Mouse (Mus musculus): Measurements from ENCODE around the gene Unc45a. TPM values are rescaled to one million over a fixed set of nuclear protein-coding genes. Genes with fewer than 3 reads are reported as not detected.

The Unc45a gene
- total RNA-seq, 2 experiments from 2014 or later = 63.0 to 63.3 TPM

DNA sequence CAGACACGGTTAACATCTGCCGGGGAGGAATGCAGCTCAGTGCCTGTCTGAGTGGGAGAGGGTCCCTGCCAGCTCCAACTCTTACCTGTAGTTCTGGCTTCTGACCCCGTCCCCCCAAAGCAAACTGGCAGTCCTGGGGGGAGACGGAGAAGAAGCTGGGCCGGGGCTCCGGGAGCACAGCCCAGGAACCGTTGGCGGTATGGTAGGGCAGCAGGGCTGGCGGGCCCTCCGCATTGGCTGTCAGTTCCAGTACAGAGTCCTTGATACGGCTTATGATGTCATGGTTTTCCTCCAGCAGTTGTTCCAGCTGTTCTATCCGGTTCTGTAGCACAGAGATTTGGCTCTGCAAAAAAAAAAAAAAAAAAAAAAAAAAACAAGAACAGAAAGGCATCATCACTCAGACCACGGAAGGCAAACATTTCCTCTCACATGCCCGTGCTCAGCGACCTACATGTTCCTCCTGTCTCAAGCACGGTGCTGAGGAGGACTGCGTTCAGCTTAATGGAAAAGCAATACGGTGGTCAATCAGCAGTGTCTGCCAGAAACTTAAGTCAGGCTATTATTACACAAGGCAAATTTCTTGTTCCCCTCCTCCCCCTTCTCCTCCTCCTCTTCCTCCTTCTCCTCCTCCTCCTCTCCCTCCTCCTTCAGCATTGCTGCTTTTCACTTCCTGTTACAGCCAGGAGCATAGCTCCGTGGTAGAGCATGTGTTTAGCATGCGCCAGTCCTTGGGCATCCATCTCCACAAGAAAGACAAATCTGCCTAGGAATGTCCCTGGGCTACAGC is 28.0 kb upstream of the Unc45a start:
- DNase-seq = no peak
- intact Hi-C loops (cut with DNase I) = no loop called here

DNA sequence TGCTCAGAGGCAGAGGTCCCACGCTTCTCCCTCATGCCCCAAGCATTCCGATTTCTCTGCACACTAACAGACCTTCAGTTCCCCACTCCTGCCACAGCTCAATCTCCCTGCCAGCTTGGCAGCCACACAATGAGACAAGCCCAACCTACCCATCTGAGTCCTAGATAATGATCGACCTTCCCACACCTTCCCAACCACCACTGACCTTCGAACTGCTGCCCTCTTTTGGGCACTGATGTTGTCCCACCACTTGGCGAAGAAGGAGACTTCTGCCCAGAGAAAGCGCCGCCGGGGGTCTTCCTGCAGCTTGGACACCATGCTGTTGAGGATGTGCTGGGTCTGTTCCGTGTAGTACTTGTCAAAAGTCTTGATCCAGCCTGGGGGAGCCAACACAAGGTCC is 27.2 kb upstream of the Unc45a start:
- no peak for DNase-seq
- intact Hi-C loops (cut with DNase I) = no loop called here

DNA sequence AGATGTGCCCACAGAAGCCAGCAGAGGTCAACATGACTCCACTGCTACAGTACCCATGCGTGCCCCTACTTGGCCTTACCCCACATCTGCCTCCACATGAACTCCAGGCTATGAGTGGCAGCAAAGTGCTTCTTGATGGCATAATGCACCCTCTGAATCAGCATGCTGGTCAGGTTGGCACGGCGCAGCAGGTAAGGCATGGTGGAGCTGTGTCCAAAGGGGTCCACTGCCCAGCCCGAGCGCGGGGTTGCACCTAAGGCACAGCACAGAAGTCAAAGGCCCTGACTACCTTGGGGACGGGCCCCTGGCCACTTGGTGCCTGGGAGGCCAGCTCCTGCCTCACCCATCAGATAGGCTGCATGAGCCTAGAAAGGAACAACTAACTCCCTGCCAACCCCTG is 26.4 kb upstream of the Unc45a start:
- intact Hi-C loops (cut with DNase I) = no loop called here
- no peak for DNase-seq

DNA sequence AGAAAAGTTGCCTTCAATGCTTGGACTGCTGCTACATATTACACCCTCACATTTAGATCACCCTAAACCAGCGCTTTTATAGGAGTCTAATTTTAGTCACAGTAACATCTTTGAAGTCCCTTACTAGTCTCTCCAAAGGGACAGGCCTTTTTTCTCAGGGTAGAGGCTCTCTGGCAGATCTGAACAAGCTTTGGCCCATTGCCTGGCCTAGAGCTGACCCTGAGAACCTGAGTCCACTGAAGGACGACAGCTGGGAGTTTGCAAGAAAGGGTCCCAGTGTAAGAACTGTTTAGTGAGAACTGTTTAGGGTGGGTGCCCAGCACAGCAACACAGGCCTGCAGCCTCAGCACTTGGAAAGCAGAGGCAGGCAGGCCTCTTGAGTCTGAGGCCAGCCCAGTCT is 25.0 kb upstream of the Unc45a start:
- no peak for DNase-seq
- intact Hi-C loops (cut with DNase I) = no loop called here

DNA sequence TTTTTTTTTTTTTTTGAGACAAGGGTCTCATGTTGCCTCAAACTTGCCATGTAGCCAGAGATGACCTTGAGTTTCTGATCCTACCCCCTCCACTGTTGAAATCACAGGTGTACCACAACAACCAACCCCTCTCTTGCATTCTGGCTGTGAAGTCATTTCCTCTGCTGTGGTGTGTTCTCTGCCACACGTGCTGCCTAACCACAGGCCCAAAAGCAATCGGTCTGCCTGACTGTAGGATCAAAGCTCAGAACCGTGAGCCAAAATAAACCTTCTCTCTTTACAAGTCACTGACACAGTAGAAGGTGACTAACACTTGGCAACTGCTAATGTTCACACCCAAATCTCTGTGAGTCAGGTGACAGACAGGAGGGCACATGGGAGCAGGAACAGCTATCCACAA is 19.6 kb upstream of the Unc45a start:
- DNase-seq = no peak
- intact Hi-C loops (cut with DNase I) = no loop called here

DNA sequence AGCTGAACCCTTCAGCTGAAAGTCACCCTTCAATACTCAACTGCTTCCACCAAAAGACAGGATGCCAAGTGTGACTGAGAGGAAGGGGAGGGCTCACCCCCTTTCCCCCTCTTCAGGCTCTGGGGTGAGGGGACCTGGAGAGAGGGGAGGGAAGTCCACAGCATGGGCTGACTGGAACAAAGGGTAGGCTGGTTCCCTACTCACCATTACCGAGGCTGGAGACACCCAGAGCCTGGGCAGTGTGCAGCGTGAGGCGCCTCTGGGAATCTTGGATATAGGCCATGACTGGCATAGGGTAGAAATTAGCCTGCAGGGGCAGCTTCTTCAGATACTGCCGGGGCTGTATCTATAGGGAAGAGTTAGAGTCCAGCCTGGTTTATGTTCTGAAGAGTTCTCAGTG is 17.2 kb upstream of the Unc45a start:
- DNase-seq = no peak
- intact Hi-C loops (cut with DNase I) = no loop called here

DNA sequence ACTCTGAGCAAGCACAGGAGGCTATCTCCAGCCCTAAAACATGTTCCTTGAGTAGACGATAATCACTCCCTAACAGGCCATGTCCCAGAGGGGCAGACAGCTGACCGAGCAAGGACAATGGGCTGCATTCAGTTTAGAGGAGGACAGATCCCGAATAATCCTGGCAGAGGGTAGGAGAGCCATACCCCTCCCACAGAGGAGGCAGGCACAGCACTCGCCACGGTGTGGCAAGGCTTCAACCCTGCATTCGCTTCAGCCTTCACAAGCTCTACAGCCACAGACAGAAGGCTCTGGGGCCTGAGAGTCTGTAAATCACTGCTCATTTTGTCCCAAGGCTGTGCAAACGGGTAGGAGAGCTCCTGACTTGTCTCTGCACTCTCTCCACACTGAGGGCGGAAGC is 16.4 kb upstream of the Unc45a start:
- intact Hi-C loops (cut with DNase I) = no loop called here
- DNase-seq = peak; percentile 62

DNA sequence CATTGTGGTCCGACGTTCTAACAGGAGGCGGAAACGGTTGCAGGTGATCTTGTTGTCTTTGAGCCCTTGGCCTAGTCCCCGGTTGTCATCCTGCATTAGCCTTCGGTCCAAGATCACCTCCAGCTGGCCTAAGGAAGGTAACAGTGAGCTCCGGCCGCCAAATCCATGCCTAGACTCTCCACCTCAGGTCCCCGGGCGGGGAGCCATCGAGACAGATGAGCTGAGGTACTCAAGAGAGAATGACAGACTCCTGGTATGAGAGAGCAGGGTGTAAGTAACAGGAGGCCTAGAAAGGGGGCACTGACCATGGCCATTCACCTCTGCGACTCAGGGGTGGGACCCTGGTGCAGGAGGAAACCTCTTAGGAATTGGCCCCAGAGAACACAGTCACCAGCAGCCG is 15.5 kb upstream of the Unc45a start:
- no peak for DNase-seq
- intact Hi-C loops (cut with DNase I) = no loop called here

DNA sequence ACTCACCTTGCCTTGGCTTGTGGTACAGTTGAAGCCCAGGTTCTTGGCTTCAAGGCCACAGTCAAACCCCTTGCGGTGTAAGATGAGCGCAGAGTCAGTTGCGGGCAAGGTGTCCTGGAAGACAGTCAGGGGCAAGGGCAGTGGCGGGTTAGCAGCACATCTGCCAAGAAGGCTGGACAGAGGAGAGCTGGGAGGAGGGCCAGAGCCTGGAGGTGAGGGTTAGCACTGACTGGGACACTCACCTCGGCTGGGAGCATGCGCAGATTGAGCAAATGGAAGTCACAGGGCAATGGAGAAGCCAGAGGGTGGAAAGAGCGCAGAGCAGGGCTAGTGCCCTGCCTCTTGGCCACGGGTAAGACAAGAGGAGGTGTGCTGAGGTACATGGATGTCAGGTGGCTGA is 12.1 kb upstream of the Unc45a start:
- intact Hi-C loops (cut with DNase I) = no loop called here
- no peak for DNase-seq

DNA sequence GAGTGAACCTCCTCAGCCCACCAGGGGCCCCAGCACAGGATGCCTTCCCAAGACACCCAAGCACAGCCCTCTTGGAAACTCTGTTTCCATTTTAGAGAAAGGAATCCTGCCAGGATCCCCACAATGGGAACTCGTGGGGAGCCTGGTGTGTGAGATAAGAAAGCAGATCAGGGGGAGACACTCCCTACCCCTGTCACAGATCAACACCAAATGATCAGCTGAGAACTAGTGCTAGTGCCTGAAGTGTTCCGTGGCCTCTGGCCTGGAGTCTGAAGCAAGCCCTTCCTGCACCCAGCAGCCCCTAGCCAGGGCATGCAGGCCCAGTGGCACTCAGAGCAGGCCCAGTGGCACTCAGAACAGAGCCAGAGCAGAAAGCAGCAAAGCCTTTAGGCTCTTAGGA is 10.0 kb upstream of the Unc45a start:
- DNase-seq = no peak
- intact Hi-C loops (cut with DNase I) = no loop called here

DNA sequence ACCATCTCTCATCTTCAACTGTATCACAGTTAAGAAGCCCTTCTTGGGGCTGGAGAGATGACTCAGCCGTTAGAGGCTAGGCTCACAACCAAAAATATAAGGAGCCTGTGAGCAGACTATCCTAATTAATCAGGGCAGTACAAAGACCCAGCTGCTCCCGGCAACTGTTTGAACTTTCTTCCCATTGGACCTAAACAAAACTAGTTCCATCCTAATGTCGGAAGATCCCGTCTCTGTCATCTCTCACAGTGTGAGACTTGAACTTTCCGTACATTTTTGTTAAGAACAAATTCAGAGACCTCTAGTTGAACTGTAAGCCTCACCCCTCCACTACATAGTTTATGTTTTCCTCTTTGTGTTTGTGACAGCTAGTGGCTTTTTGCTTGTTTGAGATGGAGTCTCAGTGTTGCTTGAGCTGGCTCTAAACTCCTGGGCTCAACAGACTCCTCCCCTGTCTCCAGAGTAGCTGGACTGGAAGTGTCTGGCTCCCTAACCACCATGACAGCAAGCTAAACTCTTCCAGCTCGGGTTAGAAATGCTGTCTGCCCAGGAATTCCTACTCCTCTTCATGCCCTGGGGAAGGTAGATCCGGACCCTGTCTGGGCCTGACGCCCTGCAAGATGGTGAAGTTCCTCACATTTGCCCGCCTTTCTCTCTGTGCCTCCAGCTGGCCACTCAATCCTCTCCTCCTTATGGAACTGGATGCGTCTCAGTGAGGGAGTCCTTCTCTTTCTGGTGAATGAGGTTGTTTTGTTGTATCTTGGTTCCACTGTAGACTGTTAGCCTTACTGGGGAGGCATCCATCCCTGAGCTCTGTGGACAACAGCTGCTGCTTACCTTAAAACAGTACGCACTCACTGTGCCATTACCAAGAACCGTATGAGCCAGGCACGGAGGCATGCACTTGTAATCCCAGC is 7.1 kb upstream of the Unc45a start:
- intact Hi-C loops (cut with DNase I) = no loop called here
- DNase-seq = no peak

DNA sequence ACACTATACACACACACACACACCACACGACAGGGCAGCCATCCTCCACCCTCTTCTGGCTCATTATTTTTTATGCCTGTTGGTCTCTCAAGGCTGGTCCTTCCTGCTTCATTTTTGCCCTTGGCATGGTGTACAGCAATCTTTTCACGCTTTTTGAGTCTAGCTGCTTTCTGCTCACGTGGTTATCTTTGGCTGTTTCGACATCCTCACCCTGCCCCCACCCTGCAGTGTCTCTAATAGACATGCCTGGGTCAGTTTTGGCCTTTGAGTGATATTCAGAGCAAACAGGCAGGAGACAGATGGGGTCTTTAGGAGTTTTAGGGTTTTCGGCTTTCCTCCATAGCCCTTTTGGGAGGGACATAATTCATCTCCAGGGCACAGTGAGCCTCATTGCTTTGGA is 6.0 kb upstream of the Unc45a start:
- no peak for DNase-seq
- intact Hi-C loops (cut with DNase I) = no loop called here

DNA sequence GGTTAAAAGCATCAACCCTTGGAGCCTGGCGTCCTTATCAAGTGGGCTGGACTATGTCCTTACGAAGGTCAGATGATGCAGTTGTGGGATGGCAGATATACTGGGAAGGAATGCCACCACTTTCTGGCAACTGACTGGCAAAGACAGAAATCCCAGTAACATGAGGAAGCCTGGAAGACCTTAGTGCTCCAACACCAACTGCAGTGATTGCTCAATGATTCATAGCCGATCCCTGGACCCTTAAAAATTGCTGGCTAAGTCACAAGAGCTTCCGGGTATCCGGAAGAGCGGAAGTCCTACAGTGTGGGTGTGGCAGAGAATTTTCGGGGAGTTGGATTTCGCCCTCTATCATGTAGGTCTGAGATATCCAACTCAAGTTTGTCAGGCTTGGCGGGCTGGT is 5.4 kb upstream of the Unc45a start:
- no peak for DNase-seq
- intact Hi-C loops (cut with DNase I) = no loop called here

DNA sequence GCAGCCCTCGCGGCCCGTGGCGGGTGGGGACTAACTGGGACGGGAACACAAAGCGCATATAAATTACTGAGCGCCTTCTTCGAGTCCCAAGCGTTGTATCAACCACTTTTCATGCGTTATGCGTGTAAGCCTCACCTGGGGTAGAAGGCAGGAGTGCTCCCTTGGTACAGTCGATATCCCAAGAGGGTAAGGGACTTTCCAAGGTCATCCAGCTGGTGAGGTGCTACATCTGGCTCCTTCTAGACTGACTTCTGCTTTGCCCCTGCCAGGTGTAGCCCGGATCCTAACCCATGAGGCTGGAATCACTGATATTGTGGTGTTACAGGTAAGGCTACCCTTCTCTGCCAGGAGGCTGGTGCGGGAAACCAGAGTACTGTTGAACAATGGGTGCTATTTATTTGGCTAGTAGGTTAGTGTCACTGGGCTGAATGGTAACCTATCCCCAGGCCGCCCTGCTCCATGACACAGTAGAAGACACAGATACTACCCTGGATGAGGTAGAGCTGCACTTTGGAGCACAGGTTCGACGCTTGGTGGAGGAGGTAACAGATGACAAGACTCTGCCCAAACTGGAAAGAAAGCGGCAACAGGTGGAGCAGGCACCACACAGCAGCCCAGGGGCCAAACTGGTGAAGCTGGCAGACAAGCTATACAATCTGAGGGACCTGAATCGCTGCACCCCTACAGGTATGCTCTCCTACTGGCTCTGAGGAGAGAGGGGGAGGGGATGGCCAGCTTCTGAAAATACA is 2.6 kb upstream of the Unc45a start:
- intact Hi-C loops (cut with DNase I) = no loop called here

DNA sequence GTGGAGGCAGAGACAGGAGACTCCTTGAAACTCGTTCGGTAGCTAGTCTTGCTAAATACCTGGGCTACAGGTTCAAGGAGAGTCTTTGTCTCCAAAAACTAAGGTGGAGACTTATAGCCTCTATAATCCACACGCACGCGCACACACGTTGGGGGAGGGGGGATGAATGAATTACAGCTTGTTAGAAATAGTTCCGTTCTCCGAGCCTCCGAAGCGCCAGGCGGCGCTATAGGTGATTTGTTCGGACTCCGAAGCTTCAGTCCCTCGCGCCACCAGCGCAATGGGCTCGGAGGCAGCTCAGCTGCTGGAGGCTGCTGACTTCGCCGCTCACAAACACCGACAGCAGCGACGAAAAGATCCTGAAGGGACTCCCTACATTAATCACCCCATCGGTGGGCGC is 2.1 kb upstream of the Unc45a start, which contains the start of gene Hddc3:
Gene Hddc3 (plus strand): TSS at position 247 of the 400 bp plus-strand sequence.
- intact Hi-C loops (cut with DNase I) = no loop called here
- DNase-seq = peak; percentile 98

More for the DNA sequence above, 2.6 kb upstream of the Unc45a start:
- no peak for DNase-seq

DNA sequence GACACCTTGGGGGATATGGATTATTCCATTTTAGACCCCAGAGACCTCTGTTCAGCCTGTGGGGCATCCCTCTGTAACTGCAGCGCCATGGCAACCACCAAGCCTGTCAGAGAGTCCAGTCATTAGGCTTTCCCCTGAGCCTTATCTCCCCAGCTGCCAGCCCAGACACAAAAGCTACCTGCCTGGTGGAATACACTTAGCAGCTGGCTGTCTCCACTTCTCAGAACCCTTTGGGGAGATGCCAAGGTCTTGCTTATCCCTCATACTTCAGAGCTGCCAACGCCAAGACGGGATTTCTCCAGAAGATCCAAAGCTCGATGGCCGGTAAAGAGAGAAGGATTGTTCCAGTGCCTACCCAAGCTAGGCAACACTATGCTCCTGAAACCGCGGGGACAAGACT is 988 bp upstream of the Unc45a start:
- no peak for DNase-seq
- intact Hi-C loops (cut with DNase I) = no loop called here

DNA sequence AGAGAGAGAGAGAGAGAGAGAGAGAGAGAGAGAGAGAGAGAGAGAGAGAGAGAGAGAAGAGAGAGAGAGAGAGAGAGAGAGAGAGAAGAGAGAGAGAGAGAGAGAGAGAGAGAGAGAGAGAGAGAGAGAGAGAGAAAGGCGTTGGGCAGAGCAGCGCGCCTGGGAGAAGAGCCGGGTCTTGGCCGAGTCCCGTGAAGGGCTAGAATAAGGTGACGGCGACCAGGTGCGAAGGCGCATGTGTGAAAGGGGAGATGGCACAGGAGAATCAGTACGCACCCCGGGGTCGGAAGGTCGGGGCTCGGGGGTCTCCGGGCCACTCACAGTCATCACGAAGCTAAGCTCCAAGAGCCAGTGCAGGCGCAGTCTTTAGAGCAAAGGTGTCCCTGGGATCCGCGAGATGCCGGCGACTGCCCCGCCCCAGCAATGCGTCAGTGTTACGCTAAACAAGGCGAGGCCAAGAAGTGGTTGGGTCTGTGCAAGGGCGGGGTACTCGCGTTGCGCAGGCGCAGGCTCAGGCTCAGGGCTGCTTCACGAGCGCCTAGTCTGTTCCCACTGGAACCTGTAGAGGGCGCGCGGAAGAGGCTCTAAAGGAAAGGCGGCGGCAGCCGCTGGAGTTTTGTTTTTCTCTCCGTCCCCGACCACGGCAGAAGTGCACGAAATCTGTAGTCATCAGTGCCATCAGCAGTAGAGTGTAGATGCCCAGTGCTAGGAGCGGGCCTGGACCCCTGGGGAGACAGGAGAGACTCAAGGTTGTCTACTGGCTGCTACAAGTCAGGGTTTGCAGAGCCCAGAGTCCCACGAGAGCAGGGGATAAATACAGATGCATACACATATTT is 794 bp downstream of the Unc45a start:
- peak; percentile 98 for DNase-seq
- intact Hi-C loops (cut with DNase I) = no loop called here

DNA sequence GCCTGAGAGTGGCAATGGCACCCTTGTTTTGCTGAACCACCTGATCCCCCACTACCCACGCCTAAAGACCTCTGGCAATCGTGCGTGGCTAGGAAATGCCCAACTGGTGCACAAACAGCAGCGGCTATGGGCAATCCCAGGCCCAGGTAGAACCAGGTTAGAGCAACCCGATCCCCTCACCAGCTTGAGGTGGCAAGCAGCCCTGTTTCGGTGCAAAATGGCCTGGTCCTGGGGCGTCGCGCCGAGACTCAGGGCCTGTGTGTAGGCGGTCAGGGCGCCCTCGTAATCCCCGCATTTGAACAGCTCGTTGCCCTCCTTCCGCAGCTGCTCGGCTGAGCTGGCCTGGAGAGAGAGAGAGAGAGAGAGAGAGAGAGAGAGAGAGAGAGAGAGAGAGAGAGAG is 1.4 kb downstream of the Unc45a start:
- intact Hi-C loops (cut with DNase I) = no loop called here
- DNase-seq = peak; percentile 39

DNA sequence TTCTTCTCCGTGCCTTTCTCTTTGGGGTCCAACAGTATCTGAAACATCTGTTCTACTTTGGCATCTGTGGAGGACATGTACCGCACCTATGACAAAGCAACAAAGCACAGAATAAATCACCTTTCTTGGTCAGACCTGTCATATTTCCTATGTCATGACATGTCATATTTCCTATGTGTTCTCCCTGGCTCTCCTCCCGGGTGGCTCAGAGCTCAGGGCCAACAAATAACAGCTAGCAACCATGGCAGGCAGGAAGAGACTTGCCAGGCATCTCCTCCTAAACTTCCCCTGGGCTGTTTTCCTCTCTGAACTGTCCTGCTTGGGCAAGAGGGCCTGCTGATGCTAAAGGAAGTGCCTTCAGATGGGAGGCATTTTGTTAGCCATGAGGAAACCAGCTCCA is 3.9 kb downstream of the Unc45a start:
- no peak for DNase-seq
- intact Hi-C loops (cut with DNase I) = no loop called here

DNA sequence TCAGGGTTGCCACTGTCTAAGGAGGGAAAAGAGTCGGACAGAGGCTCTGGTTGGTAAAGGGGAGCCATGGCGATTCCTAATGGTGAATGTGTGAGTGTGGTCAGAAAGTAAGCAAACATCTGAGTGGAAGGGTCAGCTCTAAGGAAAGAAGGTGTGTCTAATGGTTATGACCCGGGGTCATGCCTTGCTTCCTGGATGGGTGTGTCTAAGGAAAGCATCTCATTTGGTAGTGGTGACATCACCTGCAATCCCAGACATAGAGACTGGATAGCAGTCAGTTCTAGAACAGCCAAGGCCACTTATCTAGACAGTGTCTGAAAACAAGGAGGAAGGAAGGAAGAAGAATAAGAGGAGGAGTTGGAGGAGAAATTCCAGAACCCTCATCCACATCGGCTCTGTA is 6.0 kb downstream of the Unc45a start:
- intact Hi-C loops (cut with DNase I) = no loop called here
- DNase-seq = no peak
